Mouse (Mus musculus): Measurements from ENCODE around the gene Nckap5. TPM values are rescaled to one million over a fixed set of nuclear protein-coding genes. Genes with fewer than 3 reads are reported as not detected.

The Nckap5 gene
- polyA plus RNA-seq, 1 experiment from 2014 or later, result 45.0 TPM

- 73% methylated on average over 7 of the region's 7 CpGs for WGBS
- no peak overlapping the region for H3K4me3 ChIP-seq (ENCODE audit: low read length)
- no peak overlapping the region for H3K27ac ChIP-seq (ENCODE audit: low read length)
- H3K9me3 ChIP-seq (ENCODE audit: control insufficient read depth, low read length), result no peaks in the 10 kb centered on the region
- H3K4me2 ChIP-seq (ENCODE audit: low read depth, low read length), result no peak overlapping the region
- peaks cover 7% of the 10 kb centered on the region; the same call in 1 of the 2 replicates for H3K36me3 ChIP-seq (ENCODE audit: control insufficient read depth, insufficient read depth, low read length)
- no peaks in the 10 kb centered on the region for H3K27me3 ChIP-seq (ENCODE audit: control insufficient read depth, insufficient read depth, low read depth, low read length)
- ATAC-seq (ENCODE audit: low read depth), result no peak
- no peak overlapping the region for H3K9ac ChIP-seq (ENCODE audit: low read length)
- no peaks in the 10 kb centered on the region for H3K4me1 ChIP-seq (replicated peaks; ENCODE audit: control insufficient read depth, insufficient read depth, low read length)
Measured at GRCm38 (mm10) chr1:126253934-126254333, 576.7 kb downstream of the Nckap5 start.

- WGBS, result 60% methylated on average over 4 of the region's 4 CpGs
- ATAC-seq (ENCODE audit: low read depth), result no peak
- H3K9ac ChIP-seq (ENCODE audit: low read length), result no peak overlapping the region
- H3K4me1 ChIP-seq (replicated peaks; ENCODE audit: control insufficient read depth, insufficient read depth, low read length), result no peaks in the 10 kb centered on the region
- no peaks in the 10 kb centered on the region for H3K9me3 ChIP-seq (ENCODE audit: control insufficient read depth, low read length)
- no peak overlapping the region for H3K4me2 ChIP-seq (ENCODE audit: low read depth, low read length)
- H3K36me3 ChIP-seq (ENCODE audit: control insufficient read depth, insufficient read depth, low read length), result no peaks in the 10 kb centered on the region; the same call in 1 of the 2 replicates
- no peaks in the 10 kb centered on the region for H3K27me3 ChIP-seq (ENCODE audit: control insufficient read depth, insufficient read depth, low read depth, low read length)
- H3K4me3 ChIP-seq (ENCODE audit: low read length), result no peak overlapping the region
- no peak overlapping the region for H3K27ac ChIP-seq (ENCODE audit: low read length)
Measured at GRCm38 (mm10) chr1:126233196-126233595, 597.4 kb downstream of the Nckap5 start.

- Histone ChIP-seq H3K4me3 (ENCODE audit: low read length) (no peak overlapping the region), H3K9ac (ENCODE audit: low read length) (no peak overlapping the region), H3K36me3 (ENCODE audit: control insufficient read depth, insufficient read depth, low read length) (no peaks in the 10 kb centered on the region), H3K4me1 (replicated peaks; ENCODE audit: control insufficient read depth, insufficient read depth, low read length) (no peaks in the 10 kb centered on the region), H3K27me3 (ENCODE audit: control insufficient read depth, insufficient read depth, low read depth, low read length) (no peaks in the 10 kb centered on the region), H3K4me2 (ENCODE audit: low read depth, low read length) (no peak overlapping the region), H3K27ac (ENCODE audit: low read length) (no peak overlapping the region), H3K9me3 (ENCODE audit: control insufficient read depth, low read length) (no peaks in the 10 kb centered on the region)
- no peak for ATAC-seq (ENCODE audit: low read depth)
- WGBS, result 70% methylated on average over 9 of the region's 9 CpGs
Measured at GRCm38 (mm10) chr1:126231199-126231598, 599.4 kb downstream of the Nckap5 start.

GRCm38 (mm10) chr1:126210212-126210611 is 620.4 kb downstream of the Nckap5 start:
- WGBS, result 68% methylated on average over 6 of the region's 6 CpGs
- no peak overlapping the region for H3K27ac ChIP-seq (ENCODE audit: low read length)
- no peak; the same call in 1 of the 2 replicates for ATAC-seq (ENCODE audit: low read depth)

GRCm38 (mm10) chr1:126209743-126210142 is 620.9 kb downstream of the Nckap5 start:
- no peaks in the 10 kb centered on the region for H3K9me3 ChIP-seq (ENCODE audit: control insufficient read depth, low read length)
- no peak overlapping the region for H3K4me2 ChIP-seq (ENCODE audit: low read depth, low read length)
- ATAC-seq (ENCODE audit: low read depth), result no peak; the same call in 1 of the 2 replicates
- H3K27me3 ChIP-seq (ENCODE audit: control insufficient read depth, insufficient read depth, low read depth, low read length), result no peaks in the 10 kb centered on the region
- WGBS, result 79% methylated on average over 5 of the region's 5 CpGs
- no peaks in the 10 kb centered on the region for H3K4me1 ChIP-seq (replicated peaks; ENCODE audit: control insufficient read depth, insufficient read depth, low read length)
- H3K9ac ChIP-seq (ENCODE audit: low read length), result no peak overlapping the region
- H3K36me3 ChIP-seq (ENCODE audit: control insufficient read depth, insufficient read depth, low read length), result no peaks in the 10 kb centered on the region
- no peak overlapping the region for H3K27ac ChIP-seq (ENCODE audit: low read length)
- no peak overlapping the region for H3K4me3 ChIP-seq (ENCODE audit: low read length)

More at GRCm38 (mm10) chr1:126210212-126210611, 620.4 kb downstream of the Nckap5 start:
- Histone ChIP-seq H3K27me3 (ENCODE audit: control insufficient read depth, insufficient read depth, low read depth, low read length) (no peaks in the 10 kb centered on the region), H3K4me2 (ENCODE audit: low read depth, low read length) (no peak overlapping the region), H3K9me3 (ENCODE audit: control insufficient read depth, low read length) (no peaks in the 10 kb centered on the region), H3K36me3 (ENCODE audit: control insufficient read depth, insufficient read depth, low read length) (no peaks in the 10 kb centered on the region), H3K4me1 (replicated peaks; ENCODE audit: control insufficient read depth, insufficient read depth, low read length) (no peaks in the 10 kb centered on the region), H3K9ac (ENCODE audit: low read length) (no peak overlapping the region), H3K4me3 (ENCODE audit: low read length) (no peak overlapping the region)

GRCm38 (mm10) chr1:126209131-126209530 is 621.5 kb downstream of the Nckap5 start:
- Histone ChIP-seq H3K9ac (ENCODE audit: low read length) (no peak overlapping the region), H3K27me3 (ENCODE audit: control insufficient read depth, insufficient read depth, low read depth, low read length) (no peaks in the 10 kb centered on the region), H3K36me3 (ENCODE audit: control insufficient read depth, insufficient read depth, low read length) (no peaks in the 10 kb centered on the region), H3K4me3 (ENCODE audit: low read length) (no peak overlapping the region), H3K27ac (ENCODE audit: low read length) (no peak overlapping the region), H3K4me2 (ENCODE audit: low read depth, low read length) (no peak overlapping the region), H3K9me3 (ENCODE audit: control insufficient read depth, low read length) (no peaks in the 10 kb centered on the region), H3K4me1 (replicated peaks; ENCODE audit: control insufficient read depth, insufficient read depth, low read length) (no peaks in the 10 kb centered on the region)
- ATAC-seq (ENCODE audit: low read depth), result no peak
- 87% methylated on average over 7 of the region's 7 CpGs for whole genome bisulfite sequencing

- no peaks in the 10 kb centered on the region for H3K9me3 ChIP-seq (ENCODE audit: control insufficient read depth, low read length)
- H3K36me3 ChIP-seq (ENCODE audit: control insufficient read depth, insufficient read depth, low read length), result peaks cover 2% of the 10 kb centered on the region; the same call in 1 of the 2 replicates
- no peaks in the 10 kb centered on the region for H3K27me3 ChIP-seq (ENCODE audit: control insufficient read depth, insufficient read depth, low read depth, low read length)
- H3K4me3 ChIP-seq (ENCODE audit: low read length), result no peak overlapping the region
- no peak overlapping the region for H3K27ac ChIP-seq (ENCODE audit: low read length)
- no peak overlapping the region for H3K9ac ChIP-seq (ENCODE audit: low read length)
- H3K4me2 ChIP-seq (ENCODE audit: low read depth, low read length), result no peak overlapping the region
- H3K4me1 ChIP-seq (replicated peaks; ENCODE audit: control insufficient read depth, insufficient read depth, low read length), result no peaks in the 10 kb centered on the region
- no peak for ATAC-seq (ENCODE audit: low read depth)
Measured at GRCm38 (mm10) chr1:126196937-126197336, 633.7 kb downstream of the Nckap5 start.

- Histone ChIP-seq H3K9me3 (ENCODE audit: control insufficient read depth, low read length) (no peaks in the 10 kb centered on the region), H3K4me2 (ENCODE audit: low read depth, low read length) (no peak overlapping the region), H3K9ac (ENCODE audit: low read length) (no peak overlapping the region), H3K27me3 (ENCODE audit: control insufficient read depth, insufficient read depth, low read depth, low read length) (no peaks in the 10 kb centered on the region), H3K4me3 (ENCODE audit: low read length) (no peak overlapping the region), H3K27ac (ENCODE audit: low read length) (no peak overlapping the region), H3K4me1 (replicated peaks; ENCODE audit: control insufficient read depth, insufficient read depth, low read length) (no peaks in the 10 kb centered on the region), H3K36me3 (ENCODE audit: control insufficient read depth, insufficient read depth, low read length) (peaks cover under 1% of the 10 kb centered on the region; the same call in 1 of the 2 replicates)
- 53% methylated on average over 4 of the region's 4 CpGs for WGBS
- ATAC-seq (ENCODE audit: low read depth), result no peak
Measured at GRCm38 (mm10) chr1:126190353-126190752, 640.2 kb downstream of the Nckap5 start.

GRCm38 (mm10) chr1:126183751-126184150 is 646.8 kb downstream of the Nckap5 start:
- WGBS, result 89% methylated on average over 7 of the region's 7 CpGs
- H3K4me3 ChIP-seq (ENCODE audit: low read length), result no peak overlapping the region
- no peak for ATAC-seq (ENCODE audit: low read depth)
- H3K4me2 ChIP-seq (ENCODE audit: low read depth, low read length), result no peak overlapping the region
- no peaks in the 10 kb centered on the region for H3K9me3 ChIP-seq (ENCODE audit: control insufficient read depth, low read length)
- no peak overlapping the region for H3K27ac ChIP-seq (ENCODE audit: low read length)
- H3K27me3 ChIP-seq (ENCODE audit: control insufficient read depth, insufficient read depth, low read depth, low read length), result no peaks in the 10 kb centered on the region
- H3K4me1 ChIP-seq (replicated peaks; ENCODE audit: control insufficient read depth, insufficient read depth, low read length), result no peaks in the 10 kb centered on the region
- no peak overlapping the region for H3K9ac ChIP-seq (ENCODE audit: low read length)
- H3K36me3 ChIP-seq (ENCODE audit: control insufficient read depth, insufficient read depth, low read length), result no peaks in the 10 kb centered on the region

GRCm38 (mm10) chr1:126168579-126168978 is 662.0 kb downstream of the Nckap5 start:
- H3K9ac ChIP-seq (ENCODE audit: low read length), result no peak overlapping the region
- no peak for ATAC-seq (ENCODE audit: low read depth)
- no peaks in the 10 kb centered on the region for H3K9me3 ChIP-seq (ENCODE audit: control insufficient read depth, low read length)
- no peak overlapping the region for H3K4me3 ChIP-seq (ENCODE audit: low read length)
- no peak overlapping the region for H3K27ac ChIP-seq (ENCODE audit: low read length)
- H3K36me3 ChIP-seq (ENCODE audit: control insufficient read depth, insufficient read depth, low read length), result no peaks in the 10 kb centered on the region
- no peaks in the 10 kb centered on the region for H3K4me1 ChIP-seq (replicated peaks; ENCODE audit: control insufficient read depth, insufficient read depth, low read length)
- no peaks in the 10 kb centered on the region for H3K27me3 ChIP-seq (ENCODE audit: control insufficient read depth, insufficient read depth, low read depth, low read length)
- WGBS, result 74% methylated on average over 1 of the region's 1 CpGs
- H3K4me2 ChIP-seq (ENCODE audit: low read depth, low read length), result no peak overlapping the region
